Mouse (Mus musculus): ENCODE measurements around the gene Ppp1r9a. TPM values are rescaled to one million over a fixed set of nuclear protein-coding genes. Genes with fewer than 3 reads are reported as not detected.

The Ppp1r9a gene
- polyA plus RNA-seq, 1 experiment from 2014 or later, result 40.1 TPM

DNA sequence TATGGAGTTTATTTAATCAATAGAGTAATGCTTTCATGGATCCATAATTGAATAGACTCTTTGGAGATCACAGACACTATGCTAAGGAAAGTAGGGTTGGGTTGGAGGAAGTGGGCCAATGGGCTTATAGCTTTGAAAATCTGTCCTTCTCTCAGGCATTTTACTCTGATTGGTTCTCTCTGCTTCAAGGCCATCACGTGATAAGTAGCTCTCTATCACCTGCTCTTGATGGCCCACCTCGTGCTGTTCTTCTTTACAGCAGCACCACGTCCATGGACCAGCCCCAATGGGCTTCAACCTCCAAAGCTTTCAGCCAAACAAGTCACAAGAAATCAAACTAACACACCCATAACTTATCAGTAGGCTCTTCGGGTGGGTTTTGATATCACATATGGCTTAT is 288.0 kb downstream of the Ppp1r9a start:
- Histone ChIP-seq H3K36me3 (ENCODE audit: control insufficient read depth, insufficient read depth, low read length) (no peaks in the 10 kb centered on the region), H3K9ac (ENCODE audit: low read depth, low read length) (no peak overlapping the region), H3K27me3 (replicated peaks; ENCODE audit: control insufficient read depth, insufficient read depth, low read length) (no peaks in the 10 kb centered on the region), H3K4me2 (ENCODE audit: low read length) (no peak overlapping the region), H3K27ac (ENCODE audit: low read depth, low read length) (no peak overlapping the region), H3K4me3 (ENCODE audit: low read length) (no peak overlapping the region), H3K9me3 (ENCODE audit: control insufficient read depth, low read length) (no peaks in the 10 kb centered on the region), H3K4me1 (ENCODE audit: control insufficient read depth, insufficient read depth, low read depth, low read length) (no peaks in the 10 kb centered on the region)
- WGBS, result 88% methylated on average over 4 of the region's 4 CpGs
- no peak for ATAC-seq

DNA sequence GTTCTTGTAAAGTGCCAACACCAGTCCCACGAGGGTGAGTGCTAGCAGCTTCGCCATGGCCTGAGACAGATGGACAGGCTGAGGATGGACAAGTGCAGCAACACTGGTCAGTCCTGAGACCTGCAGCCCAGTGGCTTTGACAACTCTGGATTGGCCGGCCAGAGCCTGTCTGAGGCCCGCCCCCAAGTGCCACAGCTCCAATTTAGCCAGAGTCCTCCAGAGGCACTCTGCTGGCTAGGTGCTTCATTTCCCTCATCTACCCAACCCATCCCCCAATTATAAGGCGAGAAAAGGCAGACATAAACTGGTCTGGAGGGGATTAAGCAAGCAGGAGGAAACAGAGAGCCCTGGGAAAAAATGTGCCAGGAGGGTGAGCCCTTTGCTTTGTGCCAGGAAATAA is 291.0 kb downstream of the Ppp1r9a start, which contains the start of gene Pon1:
Gene Pon1, minus strand, starts transcription at position 254 of the 400 bp plus-strand sequence.
- WGBS, result 57% methylated on average over 5 of the region's 5 CpGs
- Histone ChIP-seq H3K4me2 (ENCODE audit: low read length) (no peak within 1 kb of the TSS), H3K27ac (ENCODE audit: low read depth, low read length) (no peak within 1 kb of the TSS), H3K9me3 (ENCODE audit: control insufficient read depth, low read length) (peaks cover 4% of the 10 kb centered on the region; the same call in 1 of the 2 replicates), H3K27me3 (replicated peaks; ENCODE audit: control insufficient read depth, insufficient read depth, low read length) (no peaks in the 10 kb centered on the region), H3K9ac (ENCODE audit: low read depth, low read length) (no peak within 1 kb of the TSS), H3K4me3 (ENCODE audit: low read length) (no peak within 1 kb of the TSS), H3K4me1 (ENCODE audit: control insufficient read depth, insufficient read depth, low read depth, low read length) (no peaks in the 10 kb centered on the region), H3K36me3 (ENCODE audit: control insufficient read depth, insufficient read depth, low read length) (no peaks in the 10 kb centered on the region)
- no peak for ATAC-seq

DNA sequence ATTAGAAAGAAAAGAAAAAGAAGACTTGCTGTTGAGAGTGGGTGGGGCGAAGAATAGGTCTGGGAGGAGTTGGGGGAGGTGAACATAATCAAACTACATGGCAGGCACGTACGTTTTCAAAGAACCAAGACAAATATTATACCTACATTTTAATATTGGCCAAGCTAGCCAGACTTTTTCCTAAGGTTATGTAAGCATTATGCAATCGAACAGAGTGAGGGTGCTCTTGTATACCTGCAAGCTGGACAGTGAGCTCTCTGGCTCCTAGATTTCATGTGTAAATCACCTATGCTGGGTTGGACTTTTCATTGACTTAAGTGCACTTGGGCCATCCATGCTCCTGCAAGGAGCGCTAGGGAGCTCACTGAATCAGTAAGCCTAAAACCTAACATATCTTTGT is 295.9 kb downstream of the Ppp1r9a start:
- WGBS, result 92% methylated on average over 5 of the region's 5 CpGs
- Histone ChIP-seq H3K9me3 (ENCODE audit: control insufficient read depth, low read length) (peaks cover 4% of the 10 kb centered on the region; the same call in 1 of the 2 replicates), H3K4me1 (ENCODE audit: control insufficient read depth, insufficient read depth, low read depth, low read length) (no peaks in the 10 kb centered on the region), H3K27ac (ENCODE audit: low read depth, low read length) (no peak overlapping the region), H3K4me2 (ENCODE audit: low read length) (no peak overlapping the region), H3K36me3 (ENCODE audit: control insufficient read depth, insufficient read depth, low read length) (no peaks in the 10 kb centered on the region), H3K9ac (ENCODE audit: low read depth, low read length) (no peak overlapping the region), H3K27me3 (replicated peaks; ENCODE audit: control insufficient read depth, insufficient read depth, low read length) (no peaks in the 10 kb centered on the region), H3K4me3 (ENCODE audit: low read length) (no peak overlapping the region)
- no peak for ATAC-seq

DNA sequence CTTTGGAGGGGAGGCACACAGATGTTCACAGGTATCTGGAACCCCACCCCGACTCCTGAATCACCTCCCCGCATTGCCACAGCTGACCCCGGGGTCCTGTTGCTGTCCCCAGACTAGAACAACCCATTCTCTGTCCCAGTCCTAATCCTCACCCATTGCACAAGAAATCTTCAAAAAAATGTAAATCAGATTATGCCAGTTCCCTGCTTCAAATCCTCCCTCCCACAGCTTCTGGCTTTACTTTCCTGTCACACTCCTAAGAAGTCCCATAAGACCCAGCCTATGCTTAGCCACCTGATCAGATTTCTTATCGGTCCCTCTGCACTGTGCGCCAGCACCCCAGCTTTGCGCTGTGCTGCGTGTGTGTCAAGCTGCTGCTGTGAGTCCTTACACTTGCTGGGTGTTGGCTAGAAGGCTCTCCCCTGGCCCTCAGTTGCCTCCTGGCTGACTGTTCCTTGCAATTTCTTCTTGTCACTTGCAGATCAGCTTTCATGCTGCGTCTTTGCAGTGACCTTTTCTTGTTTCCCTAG is 296.7 kb downstream of the Ppp1r9a start:
- H3K9ac ChIP-seq (ENCODE audit: low read depth, low read length), result no peak overlapping the region
- no peaks in the 10 kb centered on the region for H3K4me1 ChIP-seq (ENCODE audit: control insufficient read depth, insufficient read depth, low read depth, low read length)
- H3K27ac ChIP-seq (ENCODE audit: low read depth, low read length), result no peak overlapping the region
- H3K27me3 ChIP-seq (replicated peaks; ENCODE audit: control insufficient read depth, insufficient read depth, low read length), result no peaks in the 10 kb centered on the region
- H3K9me3 ChIP-seq (ENCODE audit: control insufficient read depth, low read length), result peaks cover 4% of the 10 kb centered on the region; the same call in 1 of the 2 replicates
- no peaks in the 10 kb centered on the region for H3K36me3 ChIP-seq (ENCODE audit: control insufficient read depth, insufficient read depth, low read length)
- no peak for ATAC-seq
- no peak overlapping the region for H3K4me3 ChIP-seq (ENCODE audit: low read length)
- no peak overlapping the region for H3K4me2 ChIP-seq (ENCODE audit: low read length)
- WGBS, result 90% methylated on average over 8 of the region's 8 CpGs

DNA sequence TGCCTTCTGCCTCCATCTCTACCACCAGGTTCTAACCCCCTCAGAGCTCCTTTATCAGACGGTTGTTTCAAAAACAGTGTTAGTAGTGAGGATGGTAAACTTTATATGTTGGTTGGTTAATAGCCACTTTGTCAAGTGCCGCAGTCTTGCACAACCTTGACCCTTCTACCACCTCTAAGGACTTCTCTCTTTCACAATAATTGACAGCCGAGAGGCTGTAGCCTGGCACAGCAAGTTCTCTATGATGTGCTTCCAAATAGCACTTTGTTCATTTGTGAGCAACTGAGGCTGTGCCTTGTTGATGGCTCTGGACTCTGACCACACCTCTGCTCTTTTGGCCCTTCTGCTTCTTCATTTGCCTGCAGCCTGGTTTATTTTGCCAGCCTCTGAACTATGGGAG is 297.2 kb downstream of the Ppp1r9a start:
- 82% methylated on average over 3 of the region's 3 CpGs for WGBS
- no peak for ATAC-seq
- Histone ChIP-seq H3K9me3 (ENCODE audit: control insufficient read depth, low read length) (peaks cover 4% of the 10 kb centered on the region; the same call in 1 of the 2 replicates), H3K27ac (ENCODE audit: low read depth, low read length) (no peak overlapping the region), H3K4me1 (ENCODE audit: control insufficient read depth, insufficient read depth, low read depth, low read length) (no peaks in the 10 kb centered on the region), H3K9ac (ENCODE audit: low read depth, low read length) (no peak overlapping the region), H3K27me3 (replicated peaks; ENCODE audit: control insufficient read depth, insufficient read depth, low read length) (no peaks in the 10 kb centered on the region), H3K36me3 (ENCODE audit: control insufficient read depth, insufficient read depth, low read length) (no peaks in the 10 kb centered on the region), H3K4me2 (ENCODE audit: low read length) (no peak overlapping the region), H3K4me3 (ENCODE audit: low read length) (no peak overlapping the region)

DNA sequence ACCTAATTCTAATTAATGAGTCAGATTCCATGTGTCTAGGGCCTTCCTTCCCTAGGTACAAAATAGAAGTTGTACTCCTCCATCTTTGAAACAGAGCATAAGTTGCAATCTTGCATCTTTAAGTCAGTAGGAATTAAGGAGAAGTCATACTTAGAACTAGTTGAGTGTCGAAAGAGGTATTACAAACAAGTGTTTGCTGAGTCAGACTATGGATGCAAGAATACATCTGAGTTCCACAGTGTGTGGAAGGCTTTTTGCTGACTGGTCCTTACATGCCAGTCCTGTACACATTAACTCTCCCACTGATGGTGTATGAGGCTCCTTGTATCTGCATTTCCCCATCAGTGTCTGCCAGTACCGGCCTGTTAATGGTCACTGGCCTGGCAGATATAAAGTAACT is 305.1 kb downstream of the Ppp1r9a start:
- ATAC-seq, result no peak
- H3K9ac ChIP-seq (ENCODE audit: low read depth, low read length), result no peak overlapping the region
- whole genome bisulfite sequencing, result 87% methylated on average over 2 of the region's 2 CpGs

More for the DNA sequence above, 305.1 kb downstream of the Ppp1r9a start:
- no peaks in the 10 kb centered on the region for H3K9me3 ChIP-seq (ENCODE audit: control insufficient read depth, low read length)
- H3K4me2 ChIP-seq (ENCODE audit: low read length), result no peak overlapping the region
- H3K36me3 ChIP-seq (ENCODE audit: control insufficient read depth, insufficient read depth, low read length), result no peaks in the 10 kb centered on the region
- H3K27me3 ChIP-seq (replicated peaks; ENCODE audit: control insufficient read depth, insufficient read depth, low read length), result no peaks in the 10 kb centered on the region
- H3K4me1 ChIP-seq (ENCODE audit: control insufficient read depth, insufficient read depth, low read depth, low read length), result no peaks in the 10 kb centered on the region
- H3K27ac ChIP-seq (ENCODE audit: low read depth, low read length), result no peak overlapping the region
- H3K4me3 ChIP-seq (ENCODE audit: low read length), result no peak overlapping the region

Other genes with a start within 250 kb of the Ppp1r9a start
- gene Sgce, start 155.7 kb upstream of the Ppp1r9a start, polyA plus RNA-seq (2015; fragmentation: Nextera tagmentation; extraction: Ambion mirVana), result 58.3 and 59.7 TPM in 2 replicates
- gene Peg10, start 155.6 kb upstream of the Ppp1r9a start, polyA plus RNA-seq (2015; fragmentation: Nextera tagmentation; extraction: Ambion mirVana), result 4.6 and 7.0 TPM in 2 replicates